Mouse (Mus musculus): ENCODE data around the gene Krt28.

The Krt28 gene

GRCm38 (mm10) chr11:99366791-99367190, 7.9 kb downstream of the Krt28 start:
- no peak for DNase-seq (ENCODE audit: low spot score)

GRCm38 (mm10) chr11:99364412-99364811, 10.3 kb downstream of the Krt28 start:
- DNase-seq (ENCODE audit: low spot score): peak; percentile 73

GRCm38 (mm10) chr11:99361423-99361822, 13.3 kb downstream of the Krt28 start:
- no peak for DNase-seq (ENCODE audit: low spot score)

GRCm38 (mm10) chr11:99351004-99351403, 23.7 kb downstream of the Krt28 start, which contains the start of gene Krt27:
Gene Krt27 (minus strand): TSS chr11:99351104.
- DNase-seq (ENCODE audit: low spot score): no peak

GRCm38 (mm10) chr11:99339299-99339847, 35.3 kb downstream of the Krt28 start:
- peak; percentile 4 for DNase-seq (ENCODE audit: low spot score)

- DNase-seq (ENCODE audit: low spot score): no peak
Measured at GRCm38 (mm10) chr11:99337866-99338265, 36.8 kb downstream of the Krt28 start, which contains the start of gene Krt26. Gene Krt26 (minus strand): TSS chr11:99337966.

GRCm38 (mm10) chr11:99333426-99333825, 41.3 kb downstream of the Krt28 start:
- DNase-seq (ENCODE audit: low spot score): no peak

- DNase-seq (ENCODE audit: low spot score): no peak
Measured at GRCm38 (mm10) chr11:99329655-99330054, 45.0 kb downstream of the Krt28 start.

GRCm38 (mm10) chr11:99322851-99323250, 51.9 kb downstream of the Krt28 start, which contains the start of gene Krt25:
Gene Krt25 (minus strand): TSS chr11:99322951.
- DNase-seq (ENCODE audit: low spot score): no peak

- DNase-seq (ENCODE audit: low spot score): no peak
Measured at GRCm38 (mm10) chr11:99321094-99321493, 53.6 kb downstream of the Krt28 start.

GRCm38 (mm10) chr11:99319127-99319526, 55.6 kb downstream of the Krt28 start:
- no peak for DNase-seq (ENCODE audit: low spot score)

- DNase-seq (ENCODE audit: low spot score): peak; percentile 9
Measured at GRCm38 (mm10) chr11:99316543-99316942, 58.2 kb downstream of the Krt28 start.
